Comparison of ENCODE assay signal across 18 mouse cellular contexts in genomic region chr10:75135518-75136162, GRCm38 (mm10).
A peak's percentile ranks its signal among the peaks of the same experiment; 100 is the strongest.
DNase-seq lines count a peak whose midpoint lies in the region; ATAC-seq lines count a peak whose summit lies in the region.
"Had no signal": no experiment of that assay in that cellular context is flagged by ENCODE, and none has a peak within 500 bp of the region (broad histone marks: within the 10 kb centered on the region; RNA-seq: fewer than 3 reads in every experiment).

No protein-coding gene starts in this region.

- 0 out of 2 replicates have a peak, but pooled peaks have one; percentile 10 for ATAC-seq in hindbrain, embryonic 12.5 days (ENCODE audit: low FRiP score)
- ATAC-seq in cerebellum, adult (ENCODE audit: insufficient number of reproducible peaks, low FRiP score, low TSS enrichment) = no peak

- no peak overlapping the region for H3K4me3 ChIP-seq in hindbrain, embryonic 12.5 days
- no peak overlapping the region for H3K4me3 ChIP-seq in hindbrain, embryonic 10.5 days
- H3K4me3 ChIP-seq: embryonic facial prominence, embryonic 13.5 days; lung, embryonic 15.5 days had no signal

- H3K9ac ChIP-seq in hindbrain, embryonic 12.5 days = no peak overlapping the region
- H3K9ac ChIP-seq: embryonic facial prominence, embryonic 13.5 days; lung, embryonic 15.5 days had no signal

- no peak for DNase-seq in hindbrain, embryonic 10.5 days (ENCODE audit: low spot score)
- peak; percentile 55 to 70 for DNase-seq in left cerebral cortex, adult 8-10 months (ENCODE audit: low spot score in 2 of 2)
- DNase-seq in left cerebral cortex, postnatal 14 days (ENCODE audit: low spot score in 2 of 2) = no peak
- peak; percentile 50 for DNase-seq in right cerebral cortex, postnatal 25 days
- no peak for DNase-seq in right cerebral cortex, postnatal 10 days (ENCODE audit: low spot score in 2 of 2)
- DNase-seq in right cerebral cortex, postnatal 36 days (ENCODE audit: low spot score in 2 of 2) = peak; percentile 41 to 48
- DNase-seq: adrenal gland, postnatal 10 days; gastrocnemius, postnatal 25 days; heart, postnatal 36 days; kidney, adult 18-20 months; kidney, postnatal 36 days; thymus, adult 2 months had no signal

- intact Hi-C loops in left cerebral cortex, postnatal 14 days (cut with DNase I) = no loop called here

- 88% methylated on average over 21 of the region's 21 CpGs for WGBS in hindbrain, embryonic 12.5 days
- 92% methylated on average over 21 of the region's 21 CpGs for WGBS in hindbrain, embryonic 10.5 days

- no peak overlapping the region for H3K4me2 ChIP-seq in hindbrain, embryonic 12.5 days (replicated peaks)
- H3K4me2 ChIP-seq: embryonic facial prominence, embryonic 13.5 days; heart, embryonic 11.5 days; liver, embryonic 11.5 days; lung, embryonic 15.5 days had no signal

- peaks cover 8% of the 10 kb centered on the region; the same call in 1 of the 2 replicates for H3K4me1 ChIP-seq in hindbrain, embryonic 12.5 days
- peaks cover 21% of the 10 kb centered on the region; the same call in 1 of the 2 replicates for H3K4me1 ChIP-seq in hindbrain, embryonic 10.5 days (replicated peaks)
- H3K4me1 ChIP-seq: embryonic facial prominence, embryonic 13.5 days; lung, embryonic 15.5 days had no signal

- H3K27ac ChIP-seq in hindbrain, embryonic 12.5 days = peak overlapping the region; percentile 12; the same call in 1 of the 2 replicates
- no peak overlapping the region for H3K27ac ChIP-seq in hindbrain, embryonic 10.5 days
- H3K27ac ChIP-seq: embryonic facial prominence, embryonic 13.5 days; lung, embryonic 15.5 days had no signal

- H3K36me3 ChIP-seq in hindbrain, embryonic 12.5 days = peaks cover 71% of the 10 kb centered on the region
- peaks cover 87% of the 10 kb centered on the region for H3K36me3 ChIP-seq in hindbrain, embryonic 10.5 days

- H3K9me3 ChIP-seq in hindbrain, embryonic 12.5 days (replicated peaks) = no peaks in the 10 kb centered on the region
- H3K9me3 ChIP-seq in hindbrain, embryonic 10.5 days = no peaks in the 10 kb centered on the region
- H3K9me3 ChIP-seq: embryonic facial prominence, embryonic 13.5 days; lung, embryonic 15.5 days had no signal

- no peaks in the 10 kb centered on the region for H3K27me3 ChIP-seq in hindbrain, embryonic 12.5 days
- no peaks in the 10 kb centered on the region for H3K27me3 ChIP-seq in hindbrain, embryonic 10.5 days (ENCODE audit: insufficient read depth, poor library complexity, severe bottlenecking)
- H3K27me3 ChIP-seq: embryonic facial prominence, embryonic 13.5 days; lung, embryonic 15.5 days had no signal

Comparison
In these comparisons a context has a peak if more than half of its experiments do, and no peak if none do; other contexts are left out.
1. DNase-seq: peak in left cerebral cortex, adult 8-10 months (2 of 2), right cerebral cortex, postnatal 25 days (single experiment) and right cerebral cortex, postnatal 36 days (2 of 2); none in hindbrain, embryonic 10.5 days (single experiment), left cerebral cortex, postnatal 14 days (0 of 2) and right cerebral cortex, postnatal 10 days (0 of 2).